Mouse (Mus musculus) cerebellum, adult 2 months (tissue): ENCODE data around the gene Bhlhe41.

Experiments used
- CTCF ChIP-seq: fragments of 200-500 bp; IDR thresholded peaks from 2 replicates; pipeline ENCODE4 v1.5.1; 2011; ENCODE audit warnings: low read depth, mild to moderate bottlenecking, control low read depth, low read length, moderate library complexity, borderline replicate concordance; ENCODE audit not compliant: insufficient read depth
- POLR2A ChIP-seq: fragments of 200-500 bp; IDR thresholded peaks from 2 replicates; pipeline ENCODE4 v1.6.1; 2011; ENCODE audit warnings: low read length, control low read depth, borderline replicate concordance; ENCODE audit not compliant: insufficient read depth

DNA sequence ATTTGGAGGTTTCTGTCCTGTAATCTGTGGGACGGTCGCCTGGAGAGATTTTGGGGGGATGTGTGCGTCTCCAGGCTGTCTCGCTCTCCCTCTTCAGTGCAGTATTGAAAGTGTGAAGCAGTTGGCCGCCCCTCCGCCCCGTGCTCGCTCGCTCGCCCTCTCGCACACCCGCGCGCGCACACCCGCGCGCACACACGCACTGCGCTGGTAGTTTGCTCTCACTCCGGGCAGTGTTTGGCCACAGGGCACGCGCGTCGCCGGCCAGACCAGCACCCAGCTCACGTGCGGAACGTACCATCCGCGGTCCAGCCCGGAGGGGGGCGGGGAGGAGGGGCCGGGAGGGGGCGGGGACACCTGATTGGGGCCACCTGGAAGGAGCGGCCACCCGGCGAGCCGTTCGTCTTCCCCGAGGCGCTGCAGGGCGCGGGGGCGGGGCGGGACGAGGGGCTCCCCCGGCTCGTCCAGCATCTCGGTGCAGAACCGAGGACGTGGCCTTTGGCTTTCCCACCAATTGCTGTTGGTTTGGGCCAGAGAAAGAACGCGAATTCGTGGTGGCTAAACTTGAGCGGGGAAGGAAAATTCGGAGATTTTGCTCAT, at the start of gene Bhlhe41:
- TF ChIP-seq POLR2A, result peak; percentile 62
- TF ChIP-seq CTCF, result no peak
